Mouse (Mus musculus) frontal cortex, adult (tissue): ENCODE data around the gene Lrrc42.

Experiments
- ATAC-seq: cut with Nextera tagmentation; 2 replicates; pipeline ENCODE4 v1.9.2; 2017; ENCODE audit warnings: mild to moderate bottlenecking, moderate library complexity, mixed read lengths; ENCODE audit not compliant: low TSS enrichment

Gene Lrrc42

GRCm38 (mm10) chr4:107249471-107249870, 3.9 kb downstream of the Lrrc42 start:
- no peak for ATAC-seq

- ATAC-seq = no peak
Measured at GRCm38 (mm10) chr4:107248061-107248460, 5.3 kb downstream of the Lrrc42 start.

GRCm38 (mm10) chr4:107247110-107247509, 6.2 kb downstream of the Lrrc42 start:
- no peak for ATAC-seq

- no peak for ATAC-seq
Measured at GRCm38 (mm10) chr4:107246040-107246439, 7.3 kb downstream of the Lrrc42 start.

- ATAC-seq = no peak
Measured at GRCm38 (mm10) chr4:107245368-107245767, 8.0 kb downstream of the Lrrc42 start.

- no peak for ATAC-seq
Measured at GRCm38 (mm10) chr4:107243365-107244333, 9.7 kb downstream of the Lrrc42 start.

GRCm38 (mm10) chr4:107240196-107240595, 13.1 kb downstream of the Lrrc42 start:
- ATAC-seq = no peak

GRCm38 (mm10) chr4:107238253-107238652, 15.1 kb downstream of the Lrrc42 start:
- ATAC-seq = no peak

GRCm38 (mm10) chr4:107232219-107232618, 21.1 kb downstream of the Lrrc42 start:
- ATAC-seq = no peak

- no peak for ATAC-seq
Measured at GRCm38 (mm10) chr4:107226313-107226712, 27.0 kb downstream of the Lrrc42 start.

- no peak for ATAC-seq
Measured at GRCm38 (mm10) chr4:107223225-107224204, 29.8 kb downstream of the Lrrc42 start.

GRCm38 (mm10) chr4:107221524-107221923, 31.8 kb downstream of the Lrrc42 start:
- ATAC-seq = no peak

GRCm38 (mm10) chr4:107217574-107217973, 35.8 kb downstream of the Lrrc42 start:
- ATAC-seq = no peak

GRCm38 (mm10) chr4:107213279-107214011, 39.9 kb downstream of the Lrrc42 start:
- ATAC-seq = no peak

- ATAC-seq = no peak
Measured at GRCm38 (mm10) chr4:107211936-107212335, 41.4 kb downstream of the Lrrc42 start.

GRCm38 (mm10) chr4:107211465-107211864, 41.9 kb downstream of the Lrrc42 start:
- 0 out of 2 replicates have a peak, but pooled peaks have one; percentile 23 for ATAC-seq

GRCm38 (mm10) chr4:107210483-107211097, 42.7 kb downstream of the Lrrc42 start:
- ATAC-seq = no peak

GRCm38 (mm10) chr4:107208880-107209279, 44.5 kb downstream of the Lrrc42 start, which contains the start of gene Ldlrad1:
Ldlrad1 (plus strand) TSS chr4:107209180.
- no peak for ATAC-seq

GRCm38 (mm10) chr4:107207016-107207415, 46.3 kb downstream of the Lrrc42 start:
- ATAC-seq = no peak

- no peak for ATAC-seq
Measured at GRCm38 (mm10) chr4:107203001-107203400, 50.3 kb downstream of the Lrrc42 start.

GRCm38 (mm10) chr4:107201779-107202178, 51.6 kb downstream of the Lrrc42 start:
- ATAC-seq = no peak
